Mouse (Mus musculus) hindbrain, postnatal 0 days (tissue): Measurements from ENCODE around the gene Eml2. TPM values are rescaled to one million over a fixed set of nuclear protein-coding genes. Genes with fewer than 3 reads are reported as not detected.

ENCODE experiments used
- ATAC-seq: fragments of 200-750 bp; cut with Nextera tagmentation; 2 replicates; pipeline ENCODE4 v1.8.0; 2017; ENCODE audit warnings: mild to moderate bottlenecking, moderate TSS enrichment, moderate library complexity
- DNase-seq: peaks from one replicate; pipeline ENCODE4 v3.0.0-alpha.2; 2015; ENCODE audit warnings: low spot score
- H3K27ac ChIP-seq: fragments of 300-500 bp; sonication (generic); 2 replicates; pipeline ENCODE4 v1.5.1; 2014; ENCODE audit warnings: mild to moderate bottlenecking
- H3K27me3 ChIP-seq: fragments of 300-500 bp; sonication (generic); 2 replicates; pipeline ENCODE4 v1.6.1; 2014; ENCODE audit warnings: low read length, mixed read lengths; ENCODE audit not compliant: insufficient read depth
- H3K36me3 ChIP-seq: fragments of 300-500 bp; sonication (generic); 2 replicates; pipeline ENCODE4 v1.6.1; 2014; ENCODE audit warnings: low read length, mixed read lengths; ENCODE audit not compliant: insufficient read depth
- H3K4me1 ChIP-seq: fragments of 300-500 bp; sonication (generic); 2 replicates; pipeline ENCODE4 v1.6.1; 2014; ENCODE audit warnings: antibody characterized with exemption, low read length, mixed read lengths; ENCODE audit not compliant: insufficient read depth
- H3K4me2 ChIP-seq: fragments of 300-500 bp; sonication (generic); 2 replicates; pipeline ENCODE4 v1.6.1; 2014; ENCODE audit warnings: low read depth, mild to moderate bottlenecking, low read length, moderate library complexity, mixed read lengths
- H3K4me3 ChIP-seq: fragments of 300-500 bp; sonication (generic); 2 replicates; pipeline ENCODE4 v1.5.1; 2014; ENCODE audit warnings: low read length
- H3K9ac ChIP-seq: fragments of 300-500 bp; sonication (generic); replicated peaks from 2 replicates; pipeline ENCODE4 v1.6.1; 2014; ENCODE audit warnings: mild to moderate bottlenecking, low read length, moderate library complexity, mixed read lengths
- H3K9me3 ChIP-seq: fragments of 300-500 bp; sonication (generic); 2 replicates; pipeline ENCODE4 v1.6.1; 2016; ENCODE audit warnings: low read length, mixed read lengths
- CTCF ChIP-seq: IDR thresholded peaks from 2 replicates; pipeline ENCODE4 v1.5.1; 2016; ENCODE audit warnings: antibody characterized with exemption, control low read depth, low read depth
- WGBS: fragments of 180-500 bp; shearing (Covaris S2); extraction: QIAGEN DNeasy Blood & Tissue Kit; methylation state at CpG from one replicate; pipeline ENCODE4 v1.1.7; 2014; 5-methylcytosine and 5-hydroxymethylcytosine counted together
- microRNA counts: library from miRNA; unstranded; fragments of <30 nt; microRNA quantifications from one replicate; lab custom pipeline; 2015
- microRNA-seq, 2 experiments: library from miRNA; unstranded; fragments of <30 nt; microRNA quantifications; one replicate each; pipeline ENCODE4; 2016
- polyA plus RNA-seq: library from polyadenylated mRNA; unstranded; fragments of >200 nt; fragmentation: Nextera tagmentation; extraction: Ambion mirVana; gene quantifications from 2 replicates; pipeline ENCODE4 v1.2.1, GENCODE M21; 2015
- total RNA-seq: library from RNA; depleted of rRNA; stranded (reverse); fragments of >200 nt; gene quantifications from 2 replicates; pipeline ENCODE4 v1.2.3, GENCODE M21; 2014; rRNA removed

Gene Eml2
- total and polyA plus RNA-seq, 2 experiments from 2014 or later: 18.9 to 103 TPM

GRCm38 (mm10) chr7:19247511-19247910 is 71.3 kb downstream of the Eml2 start:
- Histone ChIP-seq H3K4me3 (no peak overlapping the region), H3K36me3 (peaks cover 6% of the 10 kb centered on the region; the same call in 1 of the 2 replicates), H3K27me3 (no peaks in the 10 kb centered on the region), H3K9ac (no peak overlapping the region), H3K27ac (no peak overlapping the region), H3K9me3 (no peaks in the 10 kb centered on the region), H3K4me1 (no peaks in the 10 kb centered on the region), H3K4me2 (no peak overlapping the region)
- no peak for ATAC-seq
- WGBS: 94% methylated on average over 2 of the region's 2 CpGs
- no peak for DNase-seq
- TF ChIP-seq CTCF: no peak

GRCm38 (mm10) chr7:19252078-19252477 is 75.9 kb downstream of the Eml2 start:
- Histone ChIP-seq H3K4me2 (no peak overlapping the region), H3K9me3 (no peaks in the 10 kb centered on the region), H3K4me1 (no peaks in the 10 kb centered on the region), H3K36me3 (peaks cover 3% of the 10 kb centered on the region; the same call in 1 of the 2 replicates), H3K27me3 (no peaks in the 10 kb centered on the region), H3K27ac (no peak overlapping the region), H3K4me3 (no peak overlapping the region), H3K9ac (no peak overlapping the region)
- 86% methylated on average over 4 of the region's 4 CpGs for WGBS
- DNase-seq (no peak), ATAC-seq (no peak)
- TF ChIP-seq CTCF: no peak

- Histone ChIP-seq H3K27me3 (no peaks in the 10 kb centered on the region), H3K4me1 (no peaks in the 10 kb centered on the region), H3K9ac (no peak overlapping the region), H3K36me3 (peaks cover 13% of the 10 kb centered on the region; the same call in 1 of the 2 replicates), H3K4me2 (no peak overlapping the region), H3K9me3 (no peaks in the 10 kb centered on the region), H3K4me3 (no peak overlapping the region), H3K27ac (no peak overlapping the region)
- 66% methylated on average over 5 of the region's 5 CpGs for WGBS
- TF ChIP-seq CTCF: no peak
- no peak for DNase-seq
- no peak for ATAC-seq
Measured at GRCm38 (mm10) chr7:19253437-19253836, 77.2 kb downstream of the Eml2 start.

- Histone ChIP-seq H3K4me3 (no peak overlapping the region), H3K36me3 (peaks cover 32% of the 10 kb centered on the region; the same call in 1 of the 2 replicates), H3K4me1 (no peaks in the 10 kb centered on the region), H3K27me3 (no peaks in the 10 kb centered on the region), H3K4me2 (no peak overlapping the region), H3K9me3 (no peaks in the 10 kb centered on the region), H3K27ac (no peak overlapping the region), H3K9ac (no peak overlapping the region)
- WGBS: 87% methylated on average over 17 of the region's 17 CpGs
- TF ChIP-seq CTCF: no peak
- ATAC-seq: no peak
- no peak for DNase-seq
Measured at GRCm38 (mm10) chr7:19255395-19255794, 79.2 kb downstream of the Eml2 start.

MicroRNA genes within 50 kb of the gene (microRNA counts, 519-probe panel; counts per million panel counts)
- microRNA mmu-miR-330 (lab: Ali Mortazavi, UCI): 370 counts per million, percentile 5 among the panel's probes with 10 or more counts

Small RNAs within 50 kb of the gene (microRNA-seq; reads per million reads assigned to microRNA genes)
- gene Mir330: 738 to 864 reads per million in 2 experiments

Other genes starting within 250 kb of the Eml2 start
- 1.3 and 2.6 TPM in 2 replicates for gene Nanos2, start 189.0 kb upstream of the Eml2 start, total RNA-seq
- gene Nanos2, start 189.0 kb upstream of the Eml2 start, polyA plus RNA-seq: 1.6 TPM in 2 replicates
- 22.5 and 26.1 TPM in 2 replicates for gene Mypop, start 185.2 kb upstream of the Eml2 start, total RNA-seq
- 5.6 and 6.0 TPM in 2 replicates for gene Mypop, start 185.2 kb upstream of the Eml2 start, polyA plus RNA-seq
- 128 and 140 TPM in 2 replicates for gene Irf2bp1, start 172.4 kb upstream of the Eml2 start, total RNA-seq
- 20.0 and 22.4 TPM in 2 replicates for gene Irf2bp1, start 172.4 kb upstream of the Eml2 start, polyA plus RNA-seq
- gene Foxa3, start 152.9 kb upstream of the Eml2 start, total RNA-seq: not detected in 2 replicates
- gene Foxa3, start 152.9 kb upstream of the Eml2 start, polyA plus RNA-seq: not detected in 2 replicates
- 85.4 and 88.0 TPM in 2 replicates for gene Sympk, start 152.0 kb upstream of the Eml2 start, total RNA-seq
- 19.2 TPM in 2 replicates for gene Sympk, start 152.0 kb upstream of the Eml2 start, polyA plus RNA-seq
- gene Rsph6a, start 121.7 kb upstream of the Eml2 start, total RNA-seq: not detected in 2 replicates
- 0.19 and 0.44 TPM in 2 replicates for gene Rsph6a, start 121.7 kb upstream of the Eml2 start, polyA plus RNA-seq
- gene Dmwd, start 100.2 kb upstream of the Eml2 start, total RNA-seq: 145 and 151 TPM in 2 replicates
- gene Dmwd, start 100.2 kb upstream of the Eml2 start, polyA plus RNA-seq: 28.9 and 30.9 TPM in 2 replicates
- gene Dmpk, start 92.6 kb upstream of the Eml2 start, total RNA-seq: 19.5 and 27.8 TPM in 2 replicates
- 4.8 and 5.6 TPM in 2 replicates for gene Dmpk, start 92.6 kb upstream of the Eml2 start, polyA plus RNA-seq
- 10.3 and 12.1 TPM in 2 replicates for gene Six5, start 81.8 kb upstream of the Eml2 start, total RNA-seq
- 1.4 and 1.5 TPM in 2 replicates for gene Six5, start 81.8 kb upstream of the Eml2 start, polyA plus RNA-seq
- gene Gm4969, start 58.1 kb upstream of the Eml2 start, total RNA-seq: 4.6 and 6.3 TPM in 2 replicates
- gene Gm4969, start 58.1 kb upstream of the Eml2 start, polyA plus RNA-seq: 7.7 and 7.9 TPM in 2 replicates
- 19.6 and 23.8 TPM in 2 replicates for gene Fbxo46, start 56.6 kb upstream of the Eml2 start, total RNA-seq
- gene Fbxo46, start 56.6 kb upstream of the Eml2 start, polyA plus RNA-seq: 7.7 and 9.0 TPM in 2 replicates
- 17.3 and 18.3 TPM in 2 replicates for gene Qpctl, start 27.1 kb upstream of the Eml2 start, total RNA-seq
- 24.7 and 25.5 TPM in 2 replicates for gene Qpctl, start 27.1 kb upstream of the Eml2 start, polyA plus RNA-seq
- gene Snrpd2, start 26.7 kb upstream of the Eml2 start, total RNA-seq: 34.1 and 42.9 TPM in 2 replicates
- 114 and 118 TPM in 2 replicates for gene Snrpd2, start 26.7 kb upstream of the Eml2 start, polyA plus RNA-seq
- 2.0 and 3.0 TPM in 2 replicates for gene Gipr, start 10.3 kb upstream of the Eml2 start, total RNA-seq
- 0.85 and 1.3 TPM in 2 replicates for gene Gipr, start 10.3 kb upstream of the Eml2 start, polyA plus RNA-seq
- gene Gpr4, start 36.1 kb downstream of the Eml2 start, total RNA-seq: 3.8 and 4.5 TPM in 2 replicates
- 4.1 and 4.4 TPM in 2 replicates for gene Gpr4, start 36.1 kb downstream of the Eml2 start, polyA plus RNA-seq
- gene Opa3, start 51.9 kb downstream of the Eml2 start, total RNA-seq: 44.2 and 47.7 TPM in 2 replicates
- gene Opa3, start 51.9 kb downstream of the Eml2 start, polyA plus RNA-seq: 34.6 and 37.1 TPM in 2 replicates
- 62.6 and 68.3 TPM in 2 replicates for gene Vasp, start 95.4 kb downstream of the Eml2 start, total RNA-seq
- 35.5 and 37.0 TPM in 2 replicates for gene Vasp, start 95.4 kb downstream of the Eml2 start, polyA plus RNA-seq
- 2.1 and 2.9 TPM in 2 replicates for gene Ppm1n, start 103.6 kb downstream of the Eml2 start, total RNA-seq
- gene Ppm1n, start 103.6 kb downstream of the Eml2 start, polyA plus RNA-seq: 2.0 and 2.5 TPM in 2 replicates
- gene Rtn2, start 106.2 kb downstream of the Eml2 start, total RNA-seq: 151 and 155 TPM in 2 replicates
- 98.4 and 101 TPM in 2 replicates for gene Rtn2, start 106.2 kb downstream of the Eml2 start, polyA plus RNA-seq
- gene Fosb, start 133.6 kb downstream of the Eml2 start, total RNA-seq: 0.31 and 1.0 TPM in 2 replicates
- gene Fosb, start 133.6 kb downstream of the Eml2 start, polyA plus RNA-seq: 0.09 and 0.11 TPM in 2 replicates
- 44.1 and 46.1 TPM in 2 replicates for gene Ercc1, start 168.4 kb downstream of the Eml2 start, total RNA-seq
- 69.0 and 74.2 TPM in 2 replicates for gene Ercc1, start 168.4 kb downstream of the Eml2 start, polyA plus RNA-seq
- gene Cd3eap, start 183.1 kb downstream of the Eml2 start, total RNA-seq: 11.1 and 12.4 TPM in 2 replicates
- gene Cd3eap, start 183.1 kb downstream of the Eml2 start, polyA plus RNA-seq: 17.9 and 19.3 TPM in 2 replicates
- 0.68 and 1.0 TPM in 2 replicates for gene Ppp1r13l, start 183.3 kb downstream of the Eml2 start, total RNA-seq
- gene Ppp1r13l, start 183.3 kb downstream of the Eml2 start, polyA plus RNA-seq: 1.0 and 1.2 TPM in 2 replicates
- 57.3 and 65.1 TPM in 2 replicates for gene Ercc2, start 205.6 kb downstream of the Eml2 start, total RNA-seq
- gene Ercc2, start 205.6 kb downstream of the Eml2 start, polyA plus RNA-seq: 18.6 and 19.9 TPM in 2 replicates
- 2.3 and 2.9 TPM in 2 replicates for gene Klc3, start 227.7 kb downstream of the Eml2 start, total RNA-seq
- 1.7 and 2.7 TPM in 2 replicates for gene Klc3, start 227.7 kb downstream of the Eml2 start, polyA plus RNA-seq
- gene Ckm, start 228.4 kb downstream of the Eml2 start, total RNA-seq: 3.9 and 27.4 TPM in 2 replicates
- gene Ckm, start 228.4 kb downstream of the Eml2 start, polyA plus RNA-seq: 0.14 and 0.30 TPM in 2 replicates